Mouse (Mus musculus) erythroblast, embryonic 14.5 days (primary cell): ENCODE results near the gene Mesd.

Experiments used
- GATA1 ChIP-seq: IDR thresholded peaks from 2 replicates; pipeline ENCODE4 v1.6.1; 2012; ENCODE audit warnings: low read length, inconsistent platforms, mixed read lengths
- TAL1 ChIP-seq: IDR thresholded peaks from 3 replicates; pipeline ENCODE4 v1.6.1; 2012; ENCODE audit warnings: low read length, inconsistent platforms, mixed read lengths

- TF ChIP-seq GATA1 (no peak), TAL1 (no peak)
Observed at GRCm38 (mm10) chr7:83914566-83914965, 30.3 kb downstream of the Mesd start.
